Mouse (Mus musculus): ENCODE results near the gene Naa16.

Naa16 gene

DNA sequence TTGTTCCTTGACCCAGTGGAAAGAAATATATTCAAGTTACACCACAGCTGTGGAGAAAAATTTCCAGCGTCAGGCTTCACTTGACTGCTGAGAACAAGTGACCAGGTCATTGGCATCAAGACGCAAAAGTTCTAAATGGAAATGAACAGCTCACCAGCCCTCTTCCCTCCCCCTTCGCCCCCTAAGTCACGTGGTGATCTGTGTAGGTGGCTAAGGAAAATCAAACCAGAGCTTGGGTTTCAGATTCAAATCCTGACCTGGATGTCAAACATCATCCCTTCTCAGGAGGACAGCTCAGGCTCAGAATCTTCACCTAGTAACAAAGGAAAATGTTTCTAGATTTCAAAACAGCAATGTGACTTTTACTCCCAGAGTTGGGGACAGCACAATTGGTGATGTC, 91.3 kb downstream of the Naa16 start:
- DNase-seq (ENCODE audit: inconsistent ontology term): no peak

GRCm38 (mm10) chr14:79298314-79298992, 92.1 kb downstream of the Naa16 start:
- DNase-seq (ENCODE audit: inconsistent ontology term): no peak

DNA sequence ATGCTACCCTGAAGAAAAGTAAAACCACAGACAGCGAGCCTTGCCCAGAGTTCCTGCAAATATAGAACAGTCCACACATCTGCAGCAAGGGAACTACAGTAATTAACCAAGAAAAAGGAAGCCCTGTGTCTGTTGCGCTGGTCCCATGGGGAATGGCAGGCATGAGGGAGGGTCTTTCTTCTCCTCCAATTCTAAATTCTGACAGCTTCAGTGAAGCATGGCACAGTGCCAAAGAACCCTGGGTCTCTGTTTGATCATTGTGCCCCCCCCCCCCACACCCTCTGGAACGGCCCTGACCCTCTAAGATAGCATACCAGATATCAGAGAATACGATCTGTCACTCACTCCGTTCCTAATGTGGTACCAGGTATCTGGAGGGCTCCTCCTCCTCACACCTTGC, 93.7 kb downstream of the Naa16 start:
- no peak for DNase-seq (ENCODE audit: inconsistent ontology term)

DNA sequence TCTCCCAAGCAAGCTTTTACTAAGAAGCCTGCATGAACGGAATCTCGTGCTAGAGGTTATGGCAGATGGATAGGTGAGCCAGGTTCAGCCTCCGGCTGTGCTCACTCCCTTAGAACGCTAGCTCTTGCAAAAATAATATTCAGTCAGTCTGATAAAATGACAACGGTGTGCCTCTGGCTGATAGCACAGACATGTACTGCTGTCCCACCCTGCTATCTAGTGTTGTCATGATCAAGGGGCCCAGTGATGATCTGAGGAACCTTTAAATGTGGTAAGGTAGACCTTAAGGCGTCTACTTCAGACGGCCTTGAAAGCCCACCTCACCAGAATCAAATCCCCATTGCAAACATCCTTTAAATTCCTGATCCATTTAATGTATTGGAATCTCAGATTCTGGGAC, 94.4 kb downstream of the Naa16 start:
- no peak for DNase-seq (ENCODE audit: inconsistent ontology term)

DNA sequence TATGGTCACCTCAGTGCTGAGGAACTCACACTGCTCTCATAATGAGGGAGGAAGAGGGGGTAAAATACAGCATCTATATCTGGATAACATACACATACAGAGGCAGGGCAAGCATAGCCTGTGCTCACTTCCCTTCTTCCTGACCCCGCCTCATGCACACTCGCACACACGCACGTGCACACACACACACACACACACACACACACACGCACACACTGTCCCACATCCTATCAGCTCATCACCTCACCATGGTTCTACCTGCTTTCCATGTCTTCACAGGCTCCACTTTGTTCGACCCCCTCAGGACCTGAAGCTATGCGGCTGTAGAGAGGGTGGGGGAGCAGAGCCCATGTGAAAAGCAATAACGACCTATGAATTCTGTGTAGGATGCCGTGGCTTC, 95.0 kb downstream of the Naa16 start:
- no peak for DNase-seq (ENCODE audit: inconsistent ontology term)

GRCm38 (mm10) chr14:79294950-79295349, 95.6 kb downstream of the Naa16 start:
- DNase-seq (ENCODE audit: inconsistent ontology term): no peak

DNA sequence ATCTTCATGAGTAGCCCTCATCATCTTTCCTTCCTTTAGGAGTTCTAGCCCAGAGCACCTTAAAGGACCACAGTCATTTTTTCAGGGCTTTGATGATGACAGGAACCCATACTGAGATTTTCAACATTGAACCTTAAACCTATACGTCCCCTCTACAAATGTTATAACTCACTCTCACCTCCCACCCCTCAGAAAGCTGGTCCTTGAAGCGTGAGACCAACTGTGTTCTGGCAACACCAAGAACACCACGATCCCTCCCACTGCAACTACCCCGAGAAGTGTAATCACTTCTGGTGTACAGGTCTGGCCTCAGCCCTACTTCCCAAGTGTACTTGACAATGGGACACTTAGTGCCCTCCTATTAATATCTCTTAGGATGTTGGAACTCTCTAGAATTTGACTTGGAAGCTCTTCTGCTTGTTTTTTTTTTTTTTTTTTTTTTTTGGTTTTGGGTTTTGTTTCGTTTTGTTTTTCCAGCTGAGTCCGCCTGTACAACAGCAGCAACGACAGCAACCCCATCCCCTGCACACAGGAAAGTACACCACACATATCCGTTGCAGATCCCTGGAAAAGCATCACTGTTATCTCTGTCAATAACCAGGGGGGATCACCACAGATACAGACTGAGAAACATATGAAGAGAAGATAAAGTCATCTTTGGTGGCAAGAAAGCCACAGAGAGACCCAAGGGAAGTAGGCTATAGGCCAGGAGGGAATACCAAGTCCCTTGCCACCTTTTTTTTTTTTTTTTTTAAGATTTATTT, 96.3 kb downstream of the Naa16 start:
- DNase-seq (ENCODE audit: inconsistent ontology term): no peak

DNA sequence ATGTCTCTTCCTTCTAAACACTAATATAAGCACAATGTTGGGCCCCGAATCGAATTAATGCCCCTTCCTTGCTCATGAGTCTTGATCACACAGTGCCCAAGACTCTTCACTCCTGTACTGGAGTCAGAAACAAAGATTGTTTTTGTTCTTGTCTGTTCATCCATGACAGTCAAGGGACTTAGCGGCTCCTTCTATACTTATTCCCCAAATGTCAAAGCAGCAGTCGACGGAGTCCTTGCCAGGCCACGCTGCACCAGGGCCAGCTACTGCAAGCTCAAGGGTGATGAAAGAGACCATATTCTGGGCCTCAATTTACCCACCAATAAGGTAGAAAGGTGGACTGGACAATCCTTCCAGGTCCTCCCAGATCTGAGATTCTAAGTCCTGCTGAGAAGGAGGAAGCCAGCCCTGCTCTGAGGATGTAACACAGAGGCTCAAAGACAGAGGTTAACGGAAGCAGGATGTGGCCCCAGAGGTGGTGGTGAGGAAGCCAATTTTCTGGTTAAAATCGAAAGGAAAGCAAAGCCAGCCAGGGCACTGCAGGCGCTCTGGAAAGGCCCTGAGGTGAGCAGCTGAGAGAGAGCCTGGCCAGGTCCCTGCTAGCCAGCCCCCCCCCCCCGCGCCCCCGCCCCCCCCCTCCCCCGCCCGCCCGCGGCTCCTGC, 97.3 kb downstream of the Naa16 start:
- DNase-seq (ENCODE audit: inconsistent ontology term): no peak

GRCm38 (mm10) chr14:79291629-79292028, 98.9 kb downstream of the Naa16 start:
- DNase-seq (ENCODE audit: inconsistent ontology term): no peak

DNA sequence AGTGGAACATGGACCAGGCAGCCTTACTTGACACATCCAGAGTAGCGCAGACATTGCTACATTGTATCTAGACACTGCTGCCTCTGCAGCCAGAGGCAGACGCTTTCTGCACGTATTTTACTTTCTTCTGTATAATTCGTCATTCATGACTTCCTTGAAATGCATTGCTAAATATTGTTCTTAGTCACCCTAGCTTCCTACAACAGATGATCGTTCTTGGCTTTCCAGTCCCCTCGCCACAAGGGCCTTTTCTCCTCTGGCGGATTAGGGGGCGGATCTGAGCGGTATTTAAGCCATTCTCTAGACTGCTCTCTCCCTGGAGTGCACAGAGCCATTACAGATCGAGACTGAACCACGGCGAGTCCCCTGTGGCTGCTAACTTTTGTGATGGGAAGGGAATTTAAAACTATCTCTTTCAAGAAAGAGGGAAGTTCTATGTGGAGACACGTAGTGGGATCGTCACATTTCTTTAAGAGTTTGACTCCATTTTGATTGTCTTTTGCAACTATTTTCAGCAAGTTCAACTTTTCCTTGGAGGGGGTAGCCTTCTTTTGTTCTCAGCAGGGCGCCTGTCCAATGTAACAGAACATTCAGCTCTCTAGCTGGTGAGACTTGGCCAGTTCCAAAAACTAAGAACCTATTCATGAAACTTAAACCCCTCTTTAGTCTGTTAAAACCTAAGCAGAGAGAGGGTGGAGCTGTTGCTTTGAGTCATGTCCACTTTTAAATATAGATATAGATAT, 99.7 kb downstream of the Naa16 start:
- no peak for DNase-seq (ENCODE audit: inconsistent ontology term)

DNA sequence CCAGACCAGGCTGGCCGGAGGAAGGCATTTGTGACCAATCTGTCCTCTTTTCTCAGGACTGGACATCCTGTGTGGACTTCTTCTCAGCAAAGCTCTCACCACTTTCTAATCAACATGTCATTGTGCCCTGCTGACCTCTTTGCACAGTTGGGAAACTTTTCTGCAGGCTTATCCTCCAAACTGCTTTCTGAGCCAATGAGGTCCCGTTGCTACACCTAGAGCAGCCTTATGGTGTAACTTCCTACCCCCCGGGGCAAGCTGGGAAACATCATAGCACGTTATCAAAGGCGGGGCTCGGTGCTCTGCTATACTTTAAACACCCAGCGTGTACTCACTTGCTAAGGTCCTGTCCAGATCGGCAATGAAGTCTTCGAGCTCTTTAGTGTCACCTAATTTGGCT, 100.7 kb downstream of the Naa16 start:
- DNase-seq (ENCODE audit: inconsistent ontology term): no peak

- DNase-seq (ENCODE audit: inconsistent ontology term): no peak
Measured at GRCm38 (mm10) chr14:79288280-79288679, 102.3 kb downstream of the Naa16 start.

DNA sequence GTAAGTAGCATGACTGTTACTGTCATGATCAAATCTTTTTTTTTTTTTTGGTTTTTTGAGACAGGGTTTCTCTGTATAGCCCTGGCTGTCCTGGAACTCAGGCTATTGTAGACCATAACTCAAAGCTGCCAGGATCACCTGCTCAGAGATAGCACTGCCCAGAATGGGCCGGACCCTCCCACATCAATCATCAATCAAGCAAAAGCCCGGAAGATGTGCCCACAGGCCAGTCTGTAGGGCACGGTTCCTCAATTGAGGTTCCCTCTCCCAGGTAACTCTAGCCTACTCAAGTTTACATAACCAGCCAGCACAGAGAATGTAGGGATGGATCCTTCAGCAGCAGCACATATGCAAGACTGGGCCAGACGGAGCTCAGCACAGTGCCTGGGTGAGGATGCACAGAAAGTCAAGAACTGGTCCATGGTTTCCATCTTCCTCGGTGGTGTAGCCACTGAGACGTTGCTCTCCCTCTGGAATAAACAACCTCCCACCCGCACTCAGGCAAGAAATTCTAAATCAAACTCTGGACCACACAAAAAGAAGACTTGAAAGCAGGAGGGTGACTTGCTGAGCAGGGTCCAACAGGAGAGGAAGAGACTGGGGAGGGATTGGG, 103.2 kb downstream of the Naa16 start:
- no peak for DNase-seq (ENCODE audit: inconsistent ontology term)

- DNase-seq (ENCODE audit: inconsistent ontology term): no peak
Measured at GRCm38 (mm10) chr14:79285549-79285948, 105.0 kb downstream of the Naa16 start.

GRCm38 (mm10) chr14:79284616-79285015, 106.0 kb downstream of the Naa16 start:
- no peak for DNase-seq (ENCODE audit: inconsistent ontology term)

DNA sequence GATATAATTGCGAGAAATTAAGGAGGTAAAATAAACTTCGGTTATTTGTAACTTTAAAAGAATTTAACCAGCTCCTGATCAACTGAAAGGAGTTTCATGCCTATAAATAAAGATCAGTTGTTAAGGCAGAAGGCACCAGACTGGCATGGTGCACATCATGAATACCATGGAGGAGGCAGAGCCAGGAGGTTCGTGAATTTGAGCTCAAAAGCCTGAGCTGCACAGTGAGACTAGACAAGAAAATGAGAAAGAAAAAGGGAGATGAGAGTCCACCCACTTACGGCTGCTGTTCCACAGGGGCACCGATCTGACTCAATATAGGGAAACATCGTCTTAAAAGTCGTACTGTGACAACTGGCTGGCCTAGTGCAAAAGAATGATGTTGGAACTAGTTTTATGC, 106.6 kb downstream of the Naa16 start:
- DNase-seq (ENCODE audit: inconsistent ontology term): no peak

- no peak for DNase-seq (ENCODE audit: inconsistent ontology term)
Measured at GRCm38 (mm10) chr14:79281894-79282553, 108.6 kb downstream of the Naa16 start.

GRCm38 (mm10) chr14:79280456-79280855, 110.1 kb downstream of the Naa16 start:
- no peak for DNase-seq (ENCODE audit: inconsistent ontology term)

DNA sequence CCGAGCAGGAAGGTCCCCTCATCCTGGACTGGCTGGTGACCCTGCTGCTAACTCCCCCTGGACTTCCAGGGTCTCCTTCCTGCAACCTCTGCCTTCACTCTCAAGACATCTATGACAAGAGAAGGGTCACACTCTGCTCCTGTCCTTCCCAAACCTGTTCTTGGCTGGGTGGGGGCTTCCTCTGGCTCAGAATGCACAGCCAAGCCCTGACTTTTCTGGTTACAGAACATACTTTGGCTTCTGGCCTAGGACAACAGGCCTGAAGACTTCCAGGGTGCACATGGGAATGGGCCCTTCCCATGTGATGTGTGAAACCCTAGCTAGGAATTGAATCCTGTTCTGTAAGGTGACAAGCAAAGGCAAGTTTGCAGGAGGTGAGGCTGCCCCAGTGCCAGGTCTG, 111.1 kb downstream of the Naa16 start:
- no peak for DNase-seq (ENCODE audit: inconsistent ontology term)

DNA sequence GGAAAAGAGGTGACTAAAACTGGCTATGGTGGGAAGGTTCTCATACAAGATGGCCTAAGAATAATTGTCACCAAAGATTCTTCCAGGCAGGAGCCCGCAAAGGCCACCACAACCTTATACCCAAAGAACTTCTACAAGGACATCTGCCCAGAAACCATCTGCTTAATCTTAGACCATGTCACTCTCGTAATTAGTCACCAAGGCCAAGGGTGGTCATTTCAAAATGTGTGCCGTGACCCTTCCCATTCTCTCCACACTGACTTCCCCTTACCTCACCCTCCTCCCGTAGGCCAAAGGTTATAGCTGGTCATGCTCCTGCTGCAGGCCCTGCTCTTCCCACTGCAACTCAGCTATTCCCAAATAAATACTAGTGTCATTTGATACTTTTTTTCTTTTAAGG, 111.7 kb downstream of the Naa16 start:
- DNase-seq (ENCODE audit: inconsistent ontology term): no peak

DNA sequence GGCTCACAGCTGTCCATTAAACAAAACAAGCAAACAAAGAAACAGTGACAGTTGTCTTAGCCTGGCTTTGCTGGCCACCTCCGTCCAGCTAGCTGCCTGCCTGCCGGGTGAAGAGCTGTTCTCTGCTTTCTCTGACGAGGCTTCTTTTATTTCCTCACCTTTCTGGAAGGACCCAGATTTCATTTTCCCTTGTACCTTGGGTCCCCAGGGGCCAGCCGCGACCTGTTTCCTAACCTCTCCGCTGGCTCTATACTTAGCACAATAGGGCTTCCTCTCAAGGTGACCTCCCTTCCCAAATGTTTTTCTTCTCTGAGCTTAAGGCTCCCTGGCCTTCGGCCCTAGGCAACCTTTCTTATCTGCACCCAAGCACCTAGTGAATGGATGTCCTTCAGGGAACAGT, 112.7 kb downstream of the Naa16 start:
- no peak for DNase-seq (ENCODE audit: inconsistent ontology term)

Measured in Muller cell, postnatal 12 days (primary cell).